ENCODE assay signal across 21 mouse cellular contexts in the genomic region with DNA sequence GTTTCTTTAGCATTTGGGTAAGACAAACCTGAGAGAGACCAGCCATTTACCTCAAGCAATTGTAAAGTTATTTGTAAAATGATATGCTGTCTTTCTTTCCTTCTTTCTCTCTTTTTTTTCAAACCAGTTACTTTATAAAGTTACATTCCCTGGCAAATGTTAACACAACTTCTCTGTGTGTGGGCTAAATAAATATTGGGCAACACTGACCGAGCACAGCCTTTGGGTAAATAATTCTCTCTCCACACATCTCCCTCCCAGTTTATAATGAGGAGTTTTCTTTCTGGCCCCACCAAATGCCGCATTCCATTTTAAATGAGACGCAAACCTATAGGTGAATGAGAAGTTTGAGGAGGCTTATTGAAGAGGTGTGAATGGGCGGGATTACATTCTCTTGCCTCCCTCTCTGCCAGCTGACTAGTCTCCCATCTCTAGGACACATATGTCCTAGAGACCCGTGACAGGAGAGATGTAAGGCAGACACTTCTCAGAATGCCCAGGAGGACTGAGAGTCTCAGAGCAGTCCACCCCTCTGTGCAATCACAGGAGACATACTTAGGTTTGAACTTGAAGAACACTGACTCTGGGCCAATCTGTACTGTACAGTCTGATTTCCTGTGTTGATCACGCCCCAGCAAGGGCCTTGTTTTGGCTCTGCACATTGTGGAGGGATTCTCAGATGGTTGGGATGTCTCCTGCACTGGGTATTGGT.
A peak's percentile ranks its signal among the peaks of the same experiment; 100 is the strongest.
DNase-seq lines count a peak whose midpoint lies in the region; ATAC-seq and TF ChIP-seq lines count a peak whose summit lies in the region.
"Had no signal": no experiment of that assay in that cellular context is flagged by ENCODE, and none has a peak within 500 bp of the region (broad histone marks: within the 10 kb centered on the region; RNA-seq: fewer than 3 reads in every experiment).

No protein-coding gene starts in this region.

- H3K27ac ChIP-seq in kidney, adult 2 months (ENCODE audit: insufficient read depth, low read depth, low read length) = no peak overlapping the region
- H3K27ac ChIP-seq in stomach, embryonic 16.5 days (ENCODE audit: low read length) = no peak overlapping the region
- H3K27ac ChIP-seq in stomach, postnatal 0 days (replicated peaks) = no peak overlapping the region
- H3K27ac ChIP-seq in liver, embryonic 15.5 days (replicated peaks) = peak overlapping the region; percentile 67
- H3K27ac ChIP-seq: forebrain, embryonic 15.5 days; hindbrain, embryonic 12.5 days; midbrain, embryonic 15.5 days; neural tube, embryonic 15.5 days had no signal

- WGBS in kidney, adult 2 months = 71% methylated on average over 6 of the region's 6 CpGs
- WGBS in stomach, embryonic 16.5 days = 47% methylated on average over 6 of the region's 6 CpGs
- WGBS in stomach, postnatal 0 days = 55% methylated on average over 6 of the region's 6 CpGs
- WGBS in liver, embryonic 15.5 days (ENCODE audit: insufficient replicate concordance) = 60% methylated on average over 6 of the region's 6 CpGs

- H3K36me3 ChIP-seq in kidney, adult 2 months (ENCODE audit: control insufficient read depth, insufficient read depth, low read length) = no peaks in the 10 kb centered on the region
- no peaks in the 10 kb centered on the region for H3K36me3 ChIP-seq in stomach, embryonic 16.5 days (ENCODE audit: control insufficient read depth, insufficient read depth, low read length)
- H3K36me3 ChIP-seq in stomach, postnatal 0 days (ENCODE audit: control insufficient read depth, insufficient read depth, low read length) = no peaks in the 10 kb centered on the region
- H3K36me3 ChIP-seq in liver, embryonic 15.5 days (replicated peaks) = no peaks in the 10 kb centered on the region
- H3K36me3 ChIP-seq: forebrain, embryonic 15.5 days; G1E; hindbrain, embryonic 12.5 days; limb, embryonic 12.5 days; midbrain, embryonic 15.5 days; neural tube, embryonic 15.5 days had no signal

- DNase-seq in kidney, adult 2 months = peak; percentile 32
- DNase-seq in kidney, postnatal 14 days = no peak
- DNase-seq in stomach, postnatal 0 days (ENCODE audit: low spot score) = no peak
- DNase-seq in yolk sac, embryonic 10.5 days (ENCODE audit: low spot score) = peak; percentile 41
- DNase-seq in right cerebral cortex, postnatal 10 days (ENCODE audit: low spot score in 2 of 2) = no peak
- DNase-seq in layer of hippocampus, postnatal 25 days (ENCODE audit: extremely low spot score in 1 of 2, low spot score in 1 of 2) = no peak
- DNase-seq: cerebellum, adult 8-10 months; heart, postnatal 10 days; kidney, adult 8-10 months; right cerebral cortex, postnatal 25 days; thymus, adult 2 months had no signal

- no peak for TF ChIP-seq POLR2A in kidney, adult 2 months (IDR thresholded peaks at IDR 0.05; ENCODE audit: low read depth, low read length)

- H3K4me1 ChIP-seq in kidney, adult 2 months (ENCODE audit: control insufficient read depth, insufficient read depth, low read length) = 0 out of 2 replicates have a peak, but pooled peaks cover 2% of the 10 kb centered on the region
- H3K4me1 ChIP-seq in stomach, embryonic 16.5 days (ENCODE audit: control insufficient read depth, insufficient read depth, low read length) = peaks cover 16% of the 10 kb centered on the region
- no peaks in the 10 kb centered on the region for H3K4me1 ChIP-seq in stomach, postnatal 0 days (replicated peaks; ENCODE audit: control insufficient read depth, insufficient read depth)
- H3K4me1 ChIP-seq in liver, embryonic 15.5 days (replicated peaks) = 0 out of 2 replicates have a peak, but pooled peaks cover 3% of the 10 kb centered on the region
- H3K4me1 ChIP-seq: forebrain, embryonic 15.5 days; midbrain, embryonic 15.5 days had no signal

- H3K9me3 ChIP-seq in stomach, embryonic 16.5 days (replicated peaks; ENCODE audit: control insufficient read depth, low read length) = no peaks in the 10 kb centered on the region
- H3K9me3 ChIP-seq in stomach, postnatal 0 days (ENCODE audit: control insufficient read depth, low read length) = no peaks in the 10 kb centered on the region
- no peaks in the 10 kb centered on the region for H3K9me3 ChIP-seq in liver, embryonic 15.5 days (replicated peaks)
- H3K9me3 ChIP-seq: forebrain, embryonic 15.5 days; hindbrain, embryonic 12.5 days; limb, embryonic 12.5 days; midbrain, embryonic 15.5 days; neural tube, embryonic 15.5 days had no signal

- TF ChIP-seq EP300 in stomach, postnatal 0 days (optimal IDR thresholded peaks at IDR 0.05) = no peak

- no peaks in the 10 kb centered on the region for H3K27me3 ChIP-seq in kidney, adult 2 months (replicated peaks; ENCODE audit: control insufficient read depth, insufficient read depth, low read length)
- H3K27me3 ChIP-seq in stomach, embryonic 16.5 days (ENCODE audit: control insufficient read depth, insufficient read depth, low read length) = no peaks in the 10 kb centered on the region
- no peaks in the 10 kb centered on the region for H3K27me3 ChIP-seq in stomach, postnatal 0 days (ENCODE audit: control insufficient read depth, insufficient read depth, low read length)
- H3K27me3 ChIP-seq in liver, embryonic 15.5 days = no peaks in the 10 kb centered on the region
- H3K27me3 ChIP-seq: forebrain, embryonic 15.5 days; hindbrain, embryonic 12.5 days; neural tube, embryonic 15.5 days had no signal

- no peak overlapping the region for H3K4me2 ChIP-seq in stomach, embryonic 16.5 days (ENCODE audit: low read depth, low read length)
- H3K4me2 ChIP-seq in stomach, postnatal 0 days (replicated peaks; ENCODE audit: low read depth) = no peak overlapping the region
- H3K4me2 ChIP-seq in liver, embryonic 15.5 days = no peak overlapping the region
- H3K4me2 ChIP-seq: forebrain, embryonic 15.5 days; heart, embryonic 11.5 days; hindbrain, embryonic 12.5 days; limb, embryonic 12.5 days; midbrain, embryonic 15.5 days; neural tube, embryonic 15.5 days had no signal

- no peak for ATAC-seq in stomach, embryonic 16.5 days (ENCODE audit: insufficient read depth, low FRiP score)
- no peak for ATAC-seq in stomach, postnatal 0 days (ENCODE audit: low FRiP score, low TSS enrichment)
- ATAC-seq in liver, embryonic 15.5 days (ENCODE audit: insufficient read depth) = peak; percentile 69
- ATAC-seq: forebrain, embryonic 15.5 days; midbrain, embryonic 15.5 days had no signal

- no peak overlapping the region for H3K4me3 ChIP-seq in kidney, adult 2 months (ENCODE audit: insufficient read depth, low read depth, low read length)
- H3K4me3 ChIP-seq in stomach, embryonic 16.5 days (replicated peaks; ENCODE audit: low read length) = no peak overlapping the region
- H3K4me3 ChIP-seq in stomach, postnatal 0 days (ENCODE audit: low read depth, low read length) = no peak overlapping the region
- H3K4me3 ChIP-seq in liver, embryonic 15.5 days (replicated peaks) = no peak overlapping the region
- H3K4me3 ChIP-seq: forebrain, embryonic 15.5 days; hindbrain, embryonic 12.5 days; limb, embryonic 12.5 days; midbrain, embryonic 15.5 days; myocyte; neural tube, embryonic 15.5 days had no signal

- TF ChIP-seq CTCF in kidney, adult 2 months (conservative IDR thresholded peaks at IDR 0.05; ENCODE audit: insufficient read depth, insufficient read length, low read depth, low read length) = no peak
- no peak for TF ChIP-seq CTCF in stomach, postnatal 0 days (IDR thresholded peaks at IDR 0.05; ENCODE audit: low read depth)

- 0 out of 2 replicates have a peak overlapping the region, but pooled peaks have one; percentile 9 for H3K9ac ChIP-seq in stomach, embryonic 16.5 days (ENCODE audit: low read length)
- no peak overlapping the region for H3K9ac ChIP-seq in stomach, postnatal 0 days (ENCODE audit: low read length)
- no peak overlapping the region for H3K9ac ChIP-seq in liver, embryonic 15.5 days
- H3K9ac ChIP-seq: forebrain, embryonic 15.5 days; hindbrain, embryonic 12.5 days; limb, embryonic 12.5 days; midbrain, embryonic 15.5 days; neural tube, embryonic 15.5 days had no signal

Comparison
In these comparisons a context has a peak if more than half of its experiments do, and no peak if none do; other contexts are left out.
1. DNase-seq: peak in kidney, adult 2 months (single experiment) and yolk sac, embryonic 10.5 days (single experiment); none in kidney, postnatal 14 days (single experiment), stomach, postnatal 0 days (single experiment), right cerebral cortex, postnatal 10 days (0 of 2) and layer of hippocampus, postnatal 25 days (0 of 2).